Mouse (Mus musculus): ENCODE measurements around the gene Smco4. TPM values are rescaled to one million over a fixed set of nuclear protein-coding genes. Genes with fewer than 3 reads are reported as not detected.

The Smco4 gene
- polyA plus RNA-seq (2016; fragmentation: Nextera tagmentation; extraction: Ambion mirVana), result 0.79 and 1.6 TPM in 2 replicates

DNA sequence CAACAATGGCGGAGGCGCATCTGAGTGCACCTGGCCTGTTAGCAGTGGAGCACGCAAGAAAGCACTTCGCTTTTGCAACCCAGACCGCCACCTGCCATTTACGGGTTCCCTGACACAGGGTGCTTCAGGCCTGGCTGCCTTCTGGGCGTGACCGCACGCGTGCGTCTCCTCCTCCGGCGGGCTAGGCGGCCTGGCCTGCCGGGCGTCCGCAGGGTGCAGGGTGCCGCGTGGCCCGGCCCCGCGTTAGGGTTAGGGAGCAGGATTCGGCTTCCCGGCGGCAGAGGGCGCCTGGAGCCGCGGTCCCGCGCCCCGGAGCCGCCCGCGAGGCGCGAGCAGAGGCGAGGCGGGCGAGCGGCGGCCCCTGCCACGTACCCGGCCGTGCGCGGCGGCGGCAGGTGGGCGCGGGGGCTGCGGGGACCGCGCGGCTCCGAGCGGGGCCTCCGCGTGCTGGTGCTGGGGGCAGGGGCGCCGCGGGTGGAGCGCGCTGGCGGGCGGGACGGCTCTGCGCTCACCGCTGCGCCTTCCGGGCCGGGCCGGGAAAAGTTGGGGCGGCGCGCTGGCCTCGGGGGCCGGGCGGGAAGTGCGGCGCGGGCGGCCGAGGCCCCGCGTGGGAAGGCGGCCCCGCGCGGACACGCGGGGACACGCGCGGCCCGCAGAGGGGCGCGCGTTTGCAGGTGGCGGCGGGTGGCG is at the start of gene Smco4:
Smco4 (plus strand) TSS at position 198 of the 690 bp plus-strand sequence.
- Histone ChIP-seq H3K4me3 (peak within 1 kb of the TSS; percentile 83), H3K4me2 (replicated peaks) (peak within 1 kb of the TSS; percentile 96), H3K9ac (replicated peaks) (peak within 1 kb of the TSS; percentile 83), H3K4me1 (peaks cover 29% of the 10 kb centered on the region), H3K36me3 (no peaks in the 10 kb centered on the region), H3K27me3 (peaks cover 24% of the 10 kb centered on the region), H3K9me3 (no peaks in the 10 kb centered on the region), H3K27ac (replicated peaks) (peak within 1 kb of the TSS; percentile 46; the same call in 1 of the 2 replicates)
- peak; percentile 88 for ATAC-seq (ENCODE audit: low FRiP score, low read depth)
- whole genome bisulfite sequencing, result under 1% methylated on average over 84 of the region's 101 CpGs

DNA sequence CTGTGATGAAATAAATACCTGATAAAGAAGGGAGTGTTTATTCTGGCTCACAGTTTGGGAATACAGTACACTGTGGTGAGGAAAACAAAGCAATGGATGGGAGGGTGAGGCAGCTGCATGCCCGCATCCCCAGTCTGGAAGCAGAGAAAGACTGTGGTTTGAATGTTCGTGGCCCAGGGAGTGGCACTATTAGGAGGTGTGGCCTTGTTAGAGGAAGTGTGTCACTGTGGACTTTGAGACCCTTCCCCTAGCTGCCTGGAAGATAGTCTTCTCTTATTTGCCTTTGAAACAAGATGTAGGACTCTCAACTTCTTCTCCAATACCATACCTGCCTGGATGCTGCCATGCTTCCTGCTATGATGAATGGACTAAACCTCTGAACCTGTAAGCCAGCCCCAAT is 45.8 kb upstream of the Smco4 start:
- ATAC-seq (ENCODE audit: low FRiP score, low read depth), result no peak
- Histone ChIP-seq H3K4me1 (peaks cover 6% of the 10 kb centered on the region; the same call in 1 of the 2 replicates), H3K4me2 (replicated peaks) (no peak overlapping the region), H3K36me3 (no peaks in the 10 kb centered on the region), H3K27me3 (no peaks in the 10 kb centered on the region), H3K27ac (replicated peaks) (no peak overlapping the region), H3K9ac (replicated peaks) (no peak overlapping the region), H3K9me3 (no peaks in the 10 kb centered on the region), H3K4me3 (no peak overlapping the region)
- whole genome bisulfite sequencing, result 79% methylated on average over 2 of the region's 2 CpGs

DNA sequence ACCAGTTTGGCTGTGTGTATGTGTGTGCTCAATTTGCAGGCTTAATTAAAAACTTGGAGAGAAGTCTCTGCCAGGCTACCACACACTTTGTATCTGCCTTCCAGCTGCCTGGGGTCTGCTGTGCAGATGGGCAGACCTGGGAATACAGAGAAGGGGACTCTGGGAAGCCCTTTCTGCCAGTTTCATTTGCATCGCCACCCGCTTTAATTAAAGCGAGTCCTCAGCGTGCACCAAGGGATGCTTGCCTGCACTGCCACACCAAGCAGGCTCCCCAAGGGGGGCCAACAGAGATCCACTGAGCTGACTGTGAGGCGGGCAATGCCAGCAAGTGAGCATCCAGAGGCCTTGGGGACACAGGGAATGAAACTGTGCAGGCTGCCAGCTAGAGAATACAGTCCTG is 42.3 kb upstream of the Smco4 start:
- no peaks in the 10 kb centered on the region for H3K36me3 ChIP-seq
- no peak for ATAC-seq (ENCODE audit: low FRiP score, low read depth)
- H3K9ac ChIP-seq (replicated peaks), result no peak overlapping the region
- no peaks in the 10 kb centered on the region for H3K27me3 ChIP-seq
- H3K4me1 ChIP-seq, result peaks cover 6% of the 10 kb centered on the region; the same call in 1 of the 2 replicates
- H3K27ac ChIP-seq (replicated peaks), result no peak overlapping the region
- no peaks in the 10 kb centered on the region for H3K9me3 ChIP-seq
- H3K4me2 ChIP-seq (replicated peaks), result no peak overlapping the region
- no peak overlapping the region for H3K4me3 ChIP-seq
- 28% methylated on average over 5 of the region's 5 CpGs for WGBS

DNA sequence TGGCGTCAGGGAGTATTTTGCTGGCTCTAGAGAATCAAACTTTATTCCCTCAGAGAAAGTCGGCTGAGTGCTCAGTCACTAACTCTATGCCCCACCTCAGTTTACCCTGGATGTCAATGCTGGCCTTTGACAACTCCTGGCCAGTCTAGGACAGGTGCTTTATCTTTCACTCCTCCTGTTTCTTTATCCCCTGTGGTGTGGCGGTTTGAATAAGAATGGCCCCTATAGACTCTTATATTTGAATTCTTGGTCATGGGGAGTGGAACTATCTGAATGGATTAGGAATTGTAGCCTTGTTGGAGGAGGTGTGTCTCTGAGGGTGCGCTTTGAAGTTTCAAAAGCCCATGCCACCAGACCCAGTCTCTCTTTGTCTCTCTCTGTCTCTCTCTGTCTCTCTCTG is 21.0 kb upstream of the Smco4 start:
- Histone ChIP-seq H3K36me3 (no peaks in the 10 kb centered on the region), H3K9me3 (no peaks in the 10 kb centered on the region), H3K9ac (replicated peaks) (no peak overlapping the region), H3K4me3 (no peak overlapping the region), H3K4me1 (no peaks in the 10 kb centered on the region), H3K4me2 (replicated peaks) (no peak overlapping the region), H3K27ac (replicated peaks) (no peak overlapping the region), H3K27me3 (no peaks in the 10 kb centered on the region)
- 62% methylated on average over 4 of the region's 4 CpGs for WGBS
- no peak for ATAC-seq (ENCODE audit: low FRiP score, low read depth)

DNA sequence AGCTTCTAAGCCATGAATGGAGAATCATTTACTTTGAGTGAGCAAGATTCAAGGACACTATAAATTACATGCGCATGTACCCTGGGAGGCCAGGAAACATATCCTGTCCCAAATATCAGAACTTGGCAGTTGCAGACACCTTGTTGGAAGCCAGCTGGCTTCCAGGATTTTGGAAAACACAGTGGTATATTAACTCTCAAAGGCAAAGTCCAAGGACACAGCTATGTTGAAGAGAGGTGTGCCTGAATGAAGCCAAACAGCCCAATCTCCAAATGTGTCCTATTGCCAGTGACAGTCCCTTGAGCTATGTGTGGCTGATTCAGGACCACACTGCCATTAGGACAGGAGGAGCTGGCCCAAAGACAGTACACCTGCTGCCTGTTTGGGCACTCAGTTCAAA is 20.0 kb upstream of the Smco4 start:
- Histone ChIP-seq H3K9ac (replicated peaks) (no peak overlapping the region), H3K36me3 (no peaks in the 10 kb centered on the region), H3K27ac (replicated peaks) (no peak overlapping the region), H3K9me3 (no peaks in the 10 kb centered on the region), H3K27me3 (no peaks in the 10 kb centered on the region), H3K4me2 (replicated peaks) (no peak overlapping the region), H3K4me1 (no peaks in the 10 kb centered on the region), H3K4me3 (no peak overlapping the region)
- ATAC-seq (ENCODE audit: low FRiP score, low read depth), result no peak
- 98% methylated on average over 1 of the region's 1 CpGs for WGBS

DNA sequence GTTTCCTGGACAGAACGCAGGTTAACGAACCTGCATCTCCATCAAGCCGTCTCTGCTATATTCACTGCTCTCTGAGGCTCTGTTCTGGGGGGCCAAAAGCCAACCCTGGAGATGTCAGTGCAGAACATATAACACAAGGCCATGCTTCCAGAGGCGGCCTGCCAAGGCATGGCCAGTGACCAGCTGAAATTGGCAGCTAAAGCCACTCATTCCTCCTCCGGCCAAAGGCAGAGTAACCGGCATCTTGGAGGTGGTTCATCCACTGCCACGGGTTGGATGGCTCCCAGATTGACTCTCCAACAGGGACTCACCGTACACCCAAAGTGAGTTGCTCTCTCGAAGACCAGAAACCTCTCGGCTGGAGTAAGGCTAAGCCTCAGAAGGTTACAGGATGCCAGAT is 15.7 kb upstream of the Smco4 start:
- WGBS, result 90% methylated on average over 10 of the region's 10 CpGs
- H3K4me1 ChIP-seq, result no peaks in the 10 kb centered on the region
- H3K27me3 ChIP-seq, result no peaks in the 10 kb centered on the region
- H3K27ac ChIP-seq (replicated peaks), result no peak overlapping the region
- H3K36me3 ChIP-seq, result no peaks in the 10 kb centered on the region
- no peaks in the 10 kb centered on the region for H3K9me3 ChIP-seq
- no peak overlapping the region for H3K4me3 ChIP-seq
- no peak overlapping the region for H3K4me2 ChIP-seq (replicated peaks)
- ATAC-seq (ENCODE audit: low FRiP score, low read depth), result no peak
- H3K9ac ChIP-seq (replicated peaks), result no peak overlapping the region

DNA sequence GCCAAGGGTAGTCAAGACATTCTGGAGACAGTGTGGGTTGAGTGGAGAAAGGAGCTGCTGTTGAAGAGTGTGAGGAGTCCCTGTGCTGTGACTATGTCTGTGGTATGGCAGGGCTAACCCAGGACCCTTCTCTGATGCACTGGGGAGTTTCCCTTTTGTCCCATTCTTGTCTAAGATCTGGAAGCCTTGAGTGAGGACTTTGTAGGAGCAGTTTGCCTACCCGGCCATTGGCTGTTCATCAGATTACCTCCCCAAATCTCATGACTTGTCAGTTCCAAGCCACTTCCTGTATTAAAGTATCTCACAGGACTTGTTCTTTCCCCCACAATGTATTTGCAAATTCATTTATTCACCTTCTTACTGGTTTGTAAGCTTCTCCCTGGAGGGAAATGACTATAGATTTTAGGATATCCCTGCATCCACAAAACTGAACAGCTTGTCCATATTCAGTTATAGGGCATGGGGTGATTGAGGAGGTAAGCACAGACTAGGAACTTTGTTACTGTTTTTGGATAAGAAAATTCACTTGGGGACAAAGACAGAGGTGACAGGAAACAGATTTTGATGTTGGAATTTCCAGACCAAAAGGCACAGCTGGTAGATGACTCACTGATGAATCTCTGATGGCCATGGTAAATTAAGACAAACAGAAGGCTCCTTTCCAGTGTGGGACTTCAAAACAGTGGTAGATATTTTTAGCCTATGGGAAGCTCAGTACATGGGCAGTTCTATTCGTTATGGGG is 5.4 kb upstream of the Smco4 start:
- peaks cover 16% of the 10 kb centered on the region for H3K27me3 ChIP-seq
- WGBS, result 57% methylated on average over 2 of the region's 2 CpGs

DNA sequence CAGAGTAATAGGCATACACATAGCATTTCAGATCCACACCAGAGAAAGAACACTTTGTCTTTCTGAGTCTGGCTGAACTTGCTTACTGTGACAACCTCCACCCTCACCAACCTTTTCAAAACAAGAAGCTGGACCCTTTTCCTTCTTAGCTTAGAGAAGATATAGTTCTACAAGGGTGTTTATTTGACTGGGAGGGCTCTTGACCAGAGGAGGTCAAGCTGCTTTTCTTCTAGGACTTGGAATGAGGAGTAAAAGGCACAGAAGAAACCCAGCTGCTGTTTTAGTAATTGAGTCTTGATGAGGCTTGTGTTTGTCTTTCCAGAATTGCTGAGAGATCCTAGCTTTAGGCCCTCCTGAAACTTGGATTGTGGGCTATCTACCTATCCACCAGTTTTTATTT is 3.9 kb upstream of the Smco4 start:
- no peaks in the 10 kb centered on the region for H3K9me3 ChIP-seq
- no peak overlapping the region for H3K4me2 ChIP-seq (replicated peaks)
- H3K4me1 ChIP-seq, result peaks cover 7% of the 10 kb centered on the region
- H3K36me3 ChIP-seq, result no peaks in the 10 kb centered on the region
- no peak overlapping the region for H3K9ac ChIP-seq (replicated peaks)
- no peak overlapping the region for H3K4me3 ChIP-seq
- H3K27me3 ChIP-seq, result peaks cover 19% of the 10 kb centered on the region
- H3K27ac ChIP-seq (replicated peaks), result no peak overlapping the region
- ATAC-seq (ENCODE audit: low FRiP score, low read depth), result no peak

More for the DNA sequence above, 5.4 kb upstream of the Smco4 start:
- no peak overlapping the region for H3K4me3 ChIP-seq
- H3K36me3 ChIP-seq, result no peaks in the 10 kb centered on the region
- peaks cover under 1% of the 10 kb centered on the region; the same call in 1 of the 2 replicates for H3K4me1 ChIP-seq
- no peak overlapping the region for H3K27ac ChIP-seq (replicated peaks)
- no peaks in the 10 kb centered on the region for H3K9me3 ChIP-seq
- no peak overlapping the region for H3K9ac ChIP-seq (replicated peaks)
- H3K4me2 ChIP-seq (replicated peaks), result no peak overlapping the region
- ATAC-seq (ENCODE audit: low FRiP score, low read depth), result no peak

DNA sequence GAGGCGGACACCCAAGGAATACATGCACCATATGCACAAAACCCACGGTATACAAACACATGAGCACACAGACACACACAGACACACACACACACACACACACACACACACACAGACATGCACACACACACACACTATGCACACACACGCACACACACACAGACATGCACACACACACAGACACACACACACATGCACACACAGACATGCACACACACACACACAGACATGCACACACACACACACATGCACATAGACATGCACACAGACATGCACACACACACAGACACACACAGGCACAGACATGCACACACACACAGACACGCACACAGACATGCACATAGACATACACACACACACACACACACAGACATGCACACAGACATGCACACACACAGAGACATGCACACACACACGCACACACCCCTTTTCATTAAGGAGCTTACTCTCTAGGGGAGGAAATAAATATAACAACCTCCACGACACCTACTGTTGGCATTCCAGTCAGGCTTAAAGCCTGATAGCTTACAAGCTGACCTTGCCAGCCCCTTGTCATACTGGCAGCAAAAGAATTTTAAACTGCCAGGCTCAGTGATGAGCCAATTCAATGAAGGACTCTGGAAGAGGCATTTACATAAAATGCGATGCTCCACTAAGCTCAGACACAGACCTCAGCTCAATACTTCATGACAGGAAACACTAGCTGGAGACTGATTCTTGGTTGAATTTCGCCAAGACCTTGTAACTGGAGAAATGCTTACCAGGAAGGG is 2.7 kb upstream of the Smco4 start:
- H3K27ac ChIP-seq (replicated peaks), result no peak overlapping the region
- ATAC-seq (ENCODE audit: low FRiP score, low read depth), result no peak
- H3K4me2 ChIP-seq (replicated peaks), result no peak overlapping the region
- no peaks in the 10 kb centered on the region for H3K9me3 ChIP-seq
- peaks cover 15% of the 10 kb centered on the region for H3K4me1 ChIP-seq
- no peak overlapping the region for H3K4me3 ChIP-seq
- H3K9ac ChIP-seq (replicated peaks), result no peak overlapping the region
- no peaks in the 10 kb centered on the region for H3K36me3 ChIP-seq
- peaks cover 19% of the 10 kb centered on the region for H3K27me3 ChIP-seq
- 77% methylated on average over 8 of the region's 8 CpGs for WGBS

DNA sequence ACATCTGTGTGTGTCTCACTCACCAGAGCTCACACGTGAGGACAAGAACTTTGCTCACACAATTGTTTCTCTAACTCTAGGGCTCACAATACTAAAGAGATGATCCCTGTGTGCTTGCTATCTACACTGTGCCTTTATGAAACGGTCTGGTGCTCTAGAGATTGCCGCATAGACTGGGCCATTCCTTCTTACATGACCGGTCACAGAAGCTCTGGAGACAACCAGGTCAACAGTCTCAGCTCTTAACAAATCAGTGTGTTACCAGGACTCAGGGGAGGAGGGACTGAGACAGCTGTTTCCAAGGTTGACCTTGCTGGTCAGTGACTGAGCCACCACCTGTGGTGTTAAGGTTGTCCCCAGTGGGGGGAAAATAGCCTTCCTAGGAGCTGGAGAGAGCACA is 1.5 kb upstream of the Smco4 start:
- 86% methylated on average over 4 of the region's 4 CpGs for WGBS
- Histone ChIP-seq H3K4me2 (replicated peaks) (no peak overlapping the region), H3K9ac (replicated peaks) (no peak overlapping the region), H3K27me3 (peaks cover 19% of the 10 kb centered on the region), H3K4me1 (peaks cover 26% of the 10 kb centered on the region), H3K36me3 (no peaks in the 10 kb centered on the region), H3K27ac (replicated peaks) (no peak overlapping the region), H3K4me3 (no peak overlapping the region), H3K9me3 (no peaks in the 10 kb centered on the region)
- no peak for ATAC-seq (ENCODE audit: low FRiP score, low read depth)

DNA sequence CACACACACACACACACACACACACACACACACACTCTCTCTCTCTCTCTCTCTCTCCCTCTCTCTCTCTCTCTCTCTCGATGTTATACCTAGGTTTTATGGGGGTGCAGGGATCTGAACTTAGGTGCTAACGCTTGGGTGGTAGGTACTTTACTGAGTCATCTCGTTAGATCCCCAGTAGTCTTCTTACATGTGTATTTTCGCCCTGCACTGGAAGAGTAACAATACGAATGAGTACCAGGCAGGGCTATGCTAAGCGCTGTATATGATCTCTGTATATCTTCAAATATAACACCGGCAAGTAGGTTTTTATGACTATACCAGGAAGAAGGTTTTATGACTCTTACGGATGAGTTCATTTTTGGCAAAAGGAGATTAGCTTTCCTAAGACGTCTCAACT is 831 bp upstream of the Smco4 start:
- H3K9me3 ChIP-seq, result no peaks in the 10 kb centered on the region
- peaks cover 26% of the 10 kb centered on the region for H3K4me1 ChIP-seq
- no peak overlapping the region for H3K4me3 ChIP-seq
- no peak overlapping the region for H3K27ac ChIP-seq (replicated peaks)
- ATAC-seq (ENCODE audit: low FRiP score, low read depth), result no peak
- WGBS, result 88% methylated on average over 9 of the region's 9 CpGs
- H3K27me3 ChIP-seq, result peaks cover 19% of the 10 kb centered on the region
- H3K9ac ChIP-seq (replicated peaks), result no peak overlapping the region
- no peaks in the 10 kb centered on the region for H3K36me3 ChIP-seq
- H3K4me2 ChIP-seq (replicated peaks), result no peak overlapping the region

Measured in midbrain, embryonic 12.5 days (tissue).